Mouse (Mus musculus) testis, adult 2 months (tissue): Measurements from ENCODE around the gene Pyurf.

Experiments used
- CTCF ChIP-seq: fragments of 200-500 bp; IDR thresholded peaks from 2 replicates; pipeline ENCODE4 v1.5.1; 2012; ENCODE audit warnings: low read depth, mild to moderate bottlenecking, inconsistent platforms, low read length, moderate library complexity; ENCODE audit not compliant: control insufficient read depth, insufficient read depth, insufficient replicate concordance
- POLR2A ChIP-seq: fragments of 200-500 bp; IDR thresholded peaks from 2 replicates; pipeline ENCODE4 v1.6.1; 2012; ENCODE audit warnings: low read depth, mild to moderate bottlenecking, inconsistent platforms, low read length, moderate library complexity; ENCODE audit not compliant: control insufficient read depth

DNA sequence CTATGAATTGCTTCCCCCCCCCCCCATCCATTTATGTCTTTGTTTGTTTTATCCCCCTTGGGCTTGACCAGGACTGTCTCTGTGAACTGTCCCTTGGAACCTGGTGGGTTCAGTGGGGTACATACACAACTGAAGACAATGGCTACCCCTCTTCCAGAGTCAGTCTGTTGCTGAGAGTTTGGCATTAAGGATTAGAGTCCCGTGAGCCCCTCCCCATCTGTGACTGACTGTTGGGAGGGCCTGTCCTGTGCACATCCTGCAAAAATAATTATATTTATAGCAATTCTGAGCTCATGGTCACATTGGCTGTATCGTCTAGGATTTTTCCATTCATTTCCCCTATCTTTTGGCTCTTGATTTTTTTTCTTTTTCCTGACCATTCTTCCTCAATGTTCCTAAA, 11.8 kb upstream of the Pyurf start:
- TF ChIP-seq POLR2A (no peak), CTCF (no peak)
